Mouse (Mus musculus) liver, postnatal 0 days (tissue): Measurements from ENCODE around the gene Lcat.

Source experiments
- CTCF ChIP-seq: sonication (generic); IDR thresholded peaks from 2 replicates; pipeline ENCODE4 v1.5.1; 2016; ENCODE audit warnings: antibody characterized with exemption, low read depth
- EP300 ChIP-seq: IDR thresholded peaks from 2 replicates; pipeline ENCODE4 v1.6.1; 2016; ENCODE audit warnings: antibody characterized with exemption, low read depth, mild to moderate bottlenecking

GRCm38 (mm10) chr8:105897801-105898480, 45.2 kb downstream of the Lcat start:
- TF ChIP-seq CTCF (no peak), EP300 (no peak)
